Mouse (Mus musculus) G1E (cell line): ENCODE results near the gene Acot3.
"Not testable (repeated sequence)": the region's sequence is repeated elsewhere in the genome, so short reads cannot be mapped to it uniquely, and the experiment has no call there.

Experiments
- CTCF ChIP-seq: IDR thresholded peaks from 2 replicates; pipeline ENCODE4 v1.5.1; 2012; ENCODE audit warnings: low read depth, low read length, inconsistent platforms, mixed read lengths
- TAL1 ChIP-seq: conservative IDR thresholded peaks from 2 replicates; pipeline ENCODE4 v1.6.1; 2012; ENCODE audit warnings: low read depth, low read length, inconsistent platforms, mixed read lengths

DNA sequence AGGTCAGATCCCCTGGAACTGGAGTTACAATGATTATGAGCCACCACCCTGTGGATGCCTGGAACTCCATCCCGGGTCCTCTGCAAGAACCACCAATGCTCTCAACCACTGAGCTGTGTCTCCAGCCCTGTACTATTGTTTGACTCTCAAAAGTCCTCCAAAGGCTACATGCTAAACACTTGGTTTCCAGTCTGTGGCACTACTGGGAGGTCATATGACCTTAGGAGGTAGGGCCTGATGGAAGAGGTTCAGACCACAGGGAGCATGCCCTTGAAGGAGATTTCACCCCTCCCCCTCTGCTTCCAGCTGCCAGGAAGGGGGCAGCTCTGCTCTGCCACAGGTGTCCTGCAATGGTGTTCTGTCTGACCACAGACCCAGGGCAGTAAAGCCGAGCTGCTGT lies 18.6 kb upstream of the Acot3 start:
- TF ChIP-seq CTCF, TAL1: not testable (repeated sequence)
